Mouse (Mus musculus): Measurements from ENCODE around the gene Zdhhc1.

The Zdhhc1 gene

GRCm38 (mm10) chr8:105517346-105517745 is 20.6 kb upstream of the Zdhhc1 start:
- no peak for DNase-seq (ENCODE audit: low read depth)

DNA sequence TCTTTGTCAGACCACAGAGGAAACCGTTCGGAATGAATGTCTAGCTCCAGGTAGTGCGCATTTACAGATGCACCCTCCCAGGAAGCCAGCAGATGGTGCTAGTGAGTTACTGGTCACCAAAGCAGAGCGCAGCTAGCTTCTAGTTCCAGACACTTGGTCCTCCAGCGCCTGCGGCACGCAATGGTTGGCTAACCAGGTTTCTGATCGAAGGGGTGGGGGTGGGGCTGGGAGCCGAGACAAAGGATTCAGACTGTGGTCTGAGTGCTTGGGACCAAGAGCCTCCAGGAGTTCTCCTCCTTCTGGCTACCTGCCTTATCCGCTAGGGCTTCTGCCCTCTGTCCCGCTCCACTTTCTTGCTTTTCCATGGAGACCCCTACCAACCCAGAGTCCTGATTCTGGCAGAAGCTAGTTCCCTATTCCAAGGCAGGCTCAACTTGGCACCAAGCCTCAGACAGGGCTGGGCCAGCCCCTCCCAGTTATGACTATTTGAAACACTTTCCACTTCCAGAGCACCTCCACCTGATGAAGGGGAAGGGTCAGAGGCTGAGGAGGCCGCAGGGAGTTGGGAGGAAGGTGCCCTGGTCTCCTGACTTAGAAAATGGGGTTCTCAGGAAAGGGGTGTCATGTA is 19.4 kb upstream of the Zdhhc1 start:
- peak; percentile 87 for DNase-seq (ENCODE audit: low read depth)

DNA sequence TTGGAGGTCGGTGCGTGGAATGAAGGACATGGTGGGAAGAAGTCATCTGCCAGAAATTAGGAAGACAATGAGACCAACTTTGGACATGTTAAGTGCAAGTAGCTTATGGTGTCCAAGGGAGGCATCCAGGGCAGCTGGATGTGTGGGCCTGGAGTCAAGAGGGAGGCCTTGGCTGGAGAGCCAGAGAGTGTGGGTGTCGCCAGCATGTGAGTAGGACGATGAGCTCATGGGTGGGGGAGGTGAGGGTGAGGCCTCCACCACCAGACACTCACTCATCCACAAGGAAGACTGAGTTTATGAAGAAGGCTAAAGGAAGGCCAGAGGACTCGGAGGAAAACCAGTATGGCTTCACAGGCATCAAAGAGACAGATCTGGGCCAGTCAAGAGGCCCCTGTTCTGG is 18.0 kb upstream of the Zdhhc1 start:
- DNase-seq (ENCODE audit: low read depth), result peak; percentile 86

- DNase-seq (ENCODE audit: low read depth), result no peak
These were observed 17.5 kb upstream of the Zdhhc1 start for GRCm38 (mm10) chr8:105514194-105514593.

GRCm38 (mm10) chr8:105509997-105510735 is 13.5 kb upstream of the Zdhhc1 start:
- DNase-seq (ENCODE audit: low read depth), result peak; percentile 35

GRCm38 (mm10) chr8:105508758-105509157 is 12.1 kb upstream of the Zdhhc1 start:
- DNase-seq (ENCODE audit: low read depth), result no peak

DNA sequence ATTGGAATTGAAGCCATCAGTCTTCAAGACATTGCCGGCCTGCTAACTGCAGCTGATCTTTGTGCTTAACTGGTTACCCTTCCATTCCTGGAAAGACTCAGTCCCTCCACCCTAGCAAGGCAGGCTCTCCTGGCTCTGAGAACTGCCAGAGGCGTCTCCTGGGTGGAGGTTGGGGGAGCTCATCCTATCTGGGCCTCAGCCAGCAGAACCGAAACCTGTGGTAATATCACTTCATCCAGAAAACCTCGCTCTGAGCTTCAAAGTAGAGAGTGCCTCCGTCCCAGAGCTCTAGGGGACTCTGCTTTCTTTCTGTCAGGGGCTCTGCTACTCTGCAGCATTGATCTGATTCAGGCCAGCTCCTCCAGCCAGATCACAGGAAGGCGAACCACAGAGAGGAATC is 10.3 kb upstream of the Zdhhc1 start:
- no peak for DNase-seq (ENCODE audit: low read depth)

- DNase-seq (ENCODE audit: low read depth), result no peak
These were observed 7.9 kb upstream of the Zdhhc1 start for GRCm38 (mm10) chr8:105504617-105505016.

GRCm38 (mm10) chr8:105499787-105500186 is 3.1 kb upstream of the Zdhhc1 start:
- no peak for DNase-seq (ENCODE audit: low read depth)

DNA sequence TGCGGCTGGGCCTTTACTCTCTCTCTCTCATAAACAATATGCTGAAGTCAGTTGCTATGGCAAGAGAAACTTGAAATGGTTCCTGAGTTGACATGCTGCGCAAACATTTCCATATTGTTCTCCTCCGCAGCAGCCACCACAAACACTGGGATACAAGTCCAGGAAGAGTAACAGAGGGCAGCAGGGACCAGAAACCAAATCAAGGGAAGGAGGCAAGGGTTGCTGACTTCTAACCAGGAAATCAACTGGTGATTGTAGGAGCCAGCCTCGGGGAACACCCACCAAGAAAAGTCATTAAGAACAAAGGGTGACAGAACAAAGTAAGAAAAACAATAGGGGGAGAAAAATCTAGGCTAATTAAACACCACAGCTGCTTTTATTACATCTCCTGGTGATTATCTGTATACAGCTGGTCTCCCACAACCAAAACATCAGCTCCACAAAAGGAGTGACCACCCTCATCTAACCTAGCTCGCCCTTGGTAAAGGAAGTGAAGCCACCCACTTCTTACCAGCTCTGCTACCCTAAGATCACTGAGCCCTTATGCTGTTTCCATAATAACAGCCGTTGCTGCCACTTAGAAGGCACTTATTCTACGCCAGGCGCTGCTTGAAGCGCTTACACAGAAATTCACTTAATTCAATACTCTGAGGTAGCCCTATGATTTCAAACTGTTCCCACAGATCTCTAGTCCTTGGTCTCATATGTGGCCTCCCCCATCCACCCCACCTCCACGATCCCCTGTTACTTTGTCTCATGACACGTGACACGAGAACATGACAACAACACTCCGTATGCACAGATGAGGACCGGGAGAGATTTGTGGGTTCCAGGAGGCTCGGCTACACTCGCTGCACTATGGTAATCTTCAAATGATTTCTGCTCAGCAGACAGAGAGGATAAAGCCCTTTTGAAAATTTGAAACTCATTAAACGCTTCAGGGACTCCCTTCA is 1.1 kb downstream of the Zdhhc1 start:
- DNase-seq (ENCODE audit: low read depth), result no peak

DNA sequence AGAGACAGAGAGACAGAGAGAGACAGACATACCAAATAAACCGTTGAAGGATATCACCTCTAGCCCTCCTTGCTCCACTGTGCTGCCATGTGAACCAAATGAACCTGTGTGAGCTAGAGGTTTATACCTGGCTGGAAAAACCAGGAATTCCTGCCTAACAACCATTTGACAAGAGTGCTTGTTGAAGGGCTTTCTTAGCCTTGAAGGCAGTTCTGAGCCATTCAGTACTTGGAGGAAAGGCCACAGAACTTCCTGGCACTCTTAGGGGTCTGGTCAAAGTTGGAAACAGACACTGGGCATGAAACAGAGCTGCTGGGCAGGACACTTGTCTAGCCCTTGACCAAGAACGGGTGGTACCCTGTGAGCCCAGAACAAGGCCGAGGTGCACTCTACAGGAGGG is 2.1 kb downstream of the Zdhhc1 start:
- DNase-seq (ENCODE audit: low read depth), result no peak

GRCm38 (mm10) chr8:105493495-105493894 is 3.2 kb downstream of the Zdhhc1 start:
- peak; percentile 38 for DNase-seq (ENCODE audit: low read depth)

DNA sequence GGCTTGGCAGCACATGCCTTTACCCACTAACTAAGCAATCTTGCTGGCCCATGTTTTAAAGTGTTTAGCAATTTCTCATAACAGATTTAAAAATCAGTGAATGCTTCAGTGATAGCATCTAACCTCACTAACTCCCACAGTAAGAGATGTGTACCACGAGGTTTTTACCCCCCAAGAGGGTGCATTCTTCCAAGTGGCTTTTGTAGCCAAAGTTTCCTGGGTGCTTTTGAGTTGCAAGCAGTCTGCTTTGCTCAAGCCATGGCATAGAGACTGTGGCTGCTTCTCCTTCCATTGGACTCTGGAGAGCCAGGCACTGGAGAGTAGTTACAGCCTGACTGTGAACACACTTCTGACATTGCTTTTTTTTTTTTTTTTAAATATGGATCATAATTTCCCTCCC is 7.4 kb downstream of the Zdhhc1 start:
- peak; percentile 58 for DNase-seq (ENCODE audit: low read depth)

- peak; percentile 21 for DNase-seq (ENCODE audit: low read depth)
These were observed 8.6 kb downstream of the Zdhhc1 start for GRCm38 (mm10) chr8:105488082-105488481.

- peak; percentile 92 for DNase-seq (ENCODE audit: low read depth)
These were observed 12.3 kb downstream of the Zdhhc1 start for GRCm38 (mm10) chr8:105484392-105484791.

- DNase-seq (ENCODE audit: low read depth), result peak; percentile 88
These were observed 12.7 kb downstream of the Zdhhc1 start for GRCm38 (mm10) chr8:105484030-105484368.

DNA sequence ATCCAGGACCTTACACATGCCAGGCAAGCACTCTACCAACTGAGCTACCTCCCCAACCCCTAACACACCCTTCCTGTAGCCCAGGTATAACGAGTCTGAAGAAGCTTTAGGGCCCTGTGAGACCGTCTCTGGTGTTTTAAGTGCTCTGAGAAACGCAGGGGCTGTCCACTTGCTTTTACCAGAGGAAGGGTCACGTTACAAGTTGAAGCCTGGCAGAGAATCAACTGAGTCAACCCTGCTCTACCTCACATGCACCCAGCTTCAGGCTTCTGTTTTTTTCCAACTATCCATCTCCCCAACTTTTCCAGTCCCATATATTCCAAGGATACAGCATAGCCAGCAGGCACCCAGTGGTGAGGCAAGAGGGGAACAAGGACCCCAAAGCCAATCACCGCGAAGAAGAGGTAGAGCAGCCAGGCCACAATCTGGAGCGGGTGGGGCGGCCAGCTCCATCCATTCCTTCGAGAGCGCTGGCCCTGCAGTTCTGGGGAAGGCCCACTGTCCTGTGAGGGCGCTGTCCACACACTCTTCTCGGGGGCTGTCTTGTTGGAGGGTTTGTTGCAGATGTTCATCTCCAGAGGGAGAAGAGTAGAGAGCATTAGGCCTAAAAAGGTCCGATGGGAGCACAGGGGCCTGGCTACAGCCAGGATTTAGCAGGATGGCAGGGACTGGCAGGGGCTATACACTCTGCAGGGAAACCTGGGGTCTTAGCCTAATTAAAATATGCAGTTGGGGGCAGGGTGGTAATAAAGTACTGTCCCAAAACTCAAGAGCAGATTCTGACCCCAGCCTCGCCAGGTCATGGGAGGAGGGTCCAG is 13.3 kb downstream of the Zdhhc1 start:
- DNase-seq (ENCODE audit: low read depth), result peak; percentile 89

- no peak for DNase-seq (ENCODE audit: low read depth)
These were observed 14.6 kb downstream of the Zdhhc1 start for GRCm38 (mm10) chr8:105482123-105482522.

DNA sequence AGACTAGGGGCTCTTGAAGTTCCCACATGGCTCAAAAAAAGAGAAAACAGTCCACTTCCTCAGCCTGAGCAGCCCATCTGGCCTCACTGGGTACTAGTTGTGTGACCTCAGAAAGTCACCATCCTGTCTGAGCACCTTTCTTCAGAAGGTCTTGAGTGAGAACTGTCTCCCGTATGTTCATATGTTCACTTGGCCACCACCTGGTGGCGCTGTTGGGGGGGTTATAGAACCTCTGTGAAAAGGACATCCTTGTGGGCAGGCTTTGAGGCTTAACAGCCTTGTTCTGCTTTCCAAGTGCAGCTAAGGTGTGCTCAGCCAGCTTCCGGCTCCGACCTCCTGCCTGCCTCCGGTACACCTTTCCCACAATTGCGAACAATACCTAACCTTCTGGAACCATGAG is 15.2 kb downstream of the Zdhhc1 start:
- DNase-seq (ENCODE audit: low read depth), result peak; percentile 71

GRCm38 (mm10) chr8:105481013-105481412 is 15.7 kb downstream of the Zdhhc1 start:
- peak; percentile 18 for DNase-seq (ENCODE audit: low read depth)

- DNase-seq (ENCODE audit: low read depth), result no peak
These were observed 18.9 kb downstream of the Zdhhc1 start for GRCm38 (mm10) chr8:105477792-105478191.

Data from NIH3T3 (cell line).